Mouse (Mus musculus) small intestine, adult 2 months (tissue): Measurements from ENCODE around the gene Tgm3.

ENCODE experiments used
- CTCF ChIP-seq: fragments of 200-500 bp; IDR thresholded peaks from 2 replicates; pipeline ENCODE4 v1.5.1; 2012; ENCODE audit warnings: low read depth, mild to moderate bottlenecking, control low read depth, inconsistent platforms, low read length, moderate library complexity, mixed read lengths; ENCODE audit not compliant: insufficient replicate concordance, insufficient read length; ENCODE audit errors: extremely low read depth
- POLR2A ChIP-seq: fragments of 200-500 bp; IDR thresholded peaks from 2 replicates; pipeline ENCODE4 v1.6.1; 2012; ENCODE audit warnings: low read depth, mild to moderate bottlenecking, control low read depth, inconsistent platforms, low read length, moderate library complexity

DNA sequence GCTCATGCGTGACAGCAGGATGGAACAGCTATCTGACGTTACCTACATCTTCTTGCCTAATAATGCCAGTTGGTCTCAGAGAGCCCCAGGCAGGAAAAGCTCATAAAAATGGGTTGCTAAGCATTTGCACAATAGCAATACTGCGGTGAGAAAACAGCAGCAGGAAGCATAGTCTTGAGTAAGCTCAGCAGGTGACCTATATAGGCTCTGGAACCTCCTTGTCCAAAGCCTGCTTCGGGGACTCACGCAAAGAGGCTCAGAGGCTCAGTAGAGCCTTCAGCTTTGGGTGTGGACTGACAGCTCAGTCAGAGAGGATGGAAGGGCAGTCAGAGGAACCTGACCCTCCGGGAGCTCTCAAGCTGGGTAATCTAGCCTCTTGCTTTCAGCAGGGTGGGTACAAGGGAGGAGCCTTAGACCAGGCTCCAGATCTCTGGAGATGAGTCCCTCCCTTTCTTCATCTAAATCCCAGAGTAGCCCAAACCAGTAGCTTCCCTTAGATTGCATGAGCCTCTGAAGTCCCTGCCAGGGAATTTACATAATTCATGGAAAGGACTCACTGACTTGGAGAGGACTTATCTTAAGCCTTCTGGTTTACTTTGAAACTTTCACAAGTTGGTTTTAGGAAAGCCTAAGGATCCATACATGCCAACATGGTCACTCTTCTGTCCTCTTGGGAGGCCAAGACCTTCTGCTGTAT is 28.2 kb downstream of the Tgm3 start:
- TF ChIP-seq CTCF (no peak), POLR2A (no peak)
